Mouse (Mus musculus) MEL (cell line): ENCODE data around the gene Hdgfl2. TPM values are rescaled to one million over a fixed set of nuclear protein-coding genes. Genes with fewer than 3 reads are reported as not detected.
A peak's percentile ranks its signal among the peaks of the same experiment; 100 is the strongest.

Source experiments
- DNase-seq: peaks from one replicate; pipeline ENCODE4 v3.0.0; 2011; ENCODE audit warnings: low read depth, low spot score
- H3K27ac ChIP-seq: 2 replicates; pipeline ENCODE4 v1.5.1; 2012; ENCODE audit warnings: low read depth, mild to moderate bottlenecking, control low read depth, low read length, moderate library complexity; ENCODE audit not compliant: control insufficient read depth
- H3K27me3 ChIP-seq, 2 experiments: fragments of 150-350 bp in 1 of 2; sonication (generic) in 1 of 2; 2 replicates each; pipeline ENCODE4 v1.6.1; 2012; ENCODE audit warnings: low read length in 2 of 2, mild to moderate bottlenecking in 2 of 2, improper control_type of control experiment in 1 of 2, moderate library complexity in 1 of 2; ENCODE audit not compliant: insufficient read depth in 2 of 2, control insufficient read depth in 1 of 2
- H3K36me3 ChIP-seq, 2 experiments: 2 replicates each; pipeline ENCODE4 v1.6.1; 2012 to 2014; ENCODE audit warnings: low read length in 2 of 2, improper control_type of control experiment in 1 of 2, inconsistent platforms in 1 of 2, mild to moderate bottlenecking in 1 of 2; ENCODE audit not compliant: insufficient read depth in 2 of 2, control insufficient read depth in 1 of 2
- H3K4me1 ChIP-seq, 2 experiments: fragments of 150-350 bp in 1 of 2; sonication (generic) in 1 of 2; 2 replicates each; pipeline ENCODE4 v1.6.1; 2012; ENCODE audit warnings: low read length in 2 of 2, improper control_type of control experiment in 1 of 2, mild to moderate bottlenecking in 1 of 2; ENCODE audit not compliant: insufficient read depth in 2 of 2, control insufficient read depth in 1 of 2
- H3K4me3 ChIP-seq, 2 experiments: fragments of 150-350 bp in 1 of 2; sonication (generic) in 1 of 2; 2 replicates each; pipeline ENCODE4 v1.5.1; 2012; ENCODE audit warnings: low read depth in 2 of 2, low read length in 2 of 2, mild to moderate bottlenecking in 2 of 2, moderate library complexity in 2 of 2, control low read depth in 1 of 2, improper control_type of control experiment in 1 of 2; ENCODE audit not compliant: control insufficient read depth in 1 of 2, insufficient read depth in 1 of 2
- H3K79me2 ChIP-seq: 2 replicates; pipeline ENCODE4 v1.6.1; 2012; ENCODE audit warnings: mild to moderate bottlenecking, low read length, moderate library complexity; ENCODE audit not compliant: control insufficient read depth, poor library complexity, insufficient read depth
- H3K9ac ChIP-seq: 2 replicates; pipeline ENCODE4 v1.6.1; 2012; ENCODE audit warnings: low read depth, mild to moderate bottlenecking, control low read depth, low read length, moderate library complexity; ENCODE audit not compliant: control insufficient read depth, poor library complexity, severe bottlenecking
- H3K9me3 ChIP-seq: fragments of 150-350 bp; sonication (generic); replicated peaks from 2 replicates; pipeline ENCODE4 v1.6.1; 2012; ENCODE audit warnings: mild to moderate bottlenecking, low read length, improper control_type of control experiment, moderate library complexity; ENCODE audit not compliant: insufficient read depth
- BHLHE40 ChIP-seq: IDR thresholded peaks from 2 replicates; pipeline ENCODE4 v1.6.1; 2012; ENCODE audit warnings: low read depth, mild to moderate bottlenecking, inconsistent platforms, low read length, improper control_type of control experiment, borderline replicate concordance
- CHD2 ChIP-seq: IDR thresholded peaks from 2 replicates; pipeline ENCODE4 v1.6.1; 2011; ENCODE audit warnings: low read length, improper control_type of control experiment
- CTCF ChIP-seq, 3 experiments: IDR thresholded peaks in 2 of 3; conservative IDR thresholded peaks in 1 of 3; 2 replicates each; pipeline ENCODE4 v1.5.1; 2011 to 2012; ENCODE audit warnings: low read length in 3 of 3, low read depth in 2 of 3, mild to moderate bottlenecking in 2 of 3, improper control_type of control experiment in 1 of 3, inconsistent platforms in 1 of 3, mixed read lengths in 1 of 3, moderate library complexity in 1 of 3; ENCODE audit not compliant: control insufficient read depth in 1 of 3, insufficient read depth in 1 of 3, poor library complexity in 1 of 3, severe bottlenecking in 1 of 3
- ELF1 ChIP-seq: IDR thresholded peaks from 2 replicates; pipeline ENCODE4 v1.6.1; 2014; ENCODE audit warnings: low read depth, mild to moderate bottlenecking, inconsistent platforms, low read length, improper control_type of control experiment, moderate library complexity
- GABPA ChIP-seq: IDR thresholded peaks from 2 replicates; pipeline ENCODE4 v1.6.1; 2012; ENCODE audit warnings: low read depth, mild to moderate bottlenecking, inconsistent platforms, low read length, improper control_type of control experiment, moderate library complexity
- GATA1 ChIP-seq: IDR thresholded peaks from 2 replicates; pipeline ENCODE4 v1.6.1; 2011; ENCODE audit warnings: low read depth, low read length, improper control_type of control experiment
- HCFC1 ChIP-seq: IDR thresholded peaks from 2 replicates; pipeline ENCODE4 v1.6.1; 2012; ENCODE audit warnings: low read depth, mild to moderate bottlenecking, inconsistent platforms, low read length, improper control_type of control experiment, moderate library complexity
- KAT2A ChIP-seq: conservative IDR thresholded peaks from 2 replicates; pipeline ENCODE4 v1.6.1; 2012; ENCODE audit warnings: low read depth, low read length, improper control_type of control experiment, inconsistent platforms
- MAX ChIP-seq: IDR thresholded peaks from 2 replicates; pipeline ENCODE4 v1.6.1; 2011; ENCODE audit warnings: low read length, improper control_type of control experiment
- NRF1 ChIP-seq: IDR thresholded peaks from 2 replicates; pipeline ENCODE4 v1.6.1; 2014; ENCODE audit warnings: low read depth, mild to moderate bottlenecking, inconsistent platforms, low read length, improper control_type of control experiment, moderate library complexity; ENCODE audit not compliant: poor library complexity, insufficient read depth, severe bottlenecking
- POLR2AphosphoS2 ChIP-seq: IDR thresholded peaks from 2 replicates; pipeline ENCODE4 v1.6.1; 2011; ENCODE audit warnings: low read length, improper control_type of control experiment
- POLR2AphosphoS5 ChIP-seq: IDR thresholded peaks from 2 replicates; pipeline ENCODE4 v1.6.1; 2012; ENCODE audit warnings: low read depth, borderline replicate concordance, mild to moderate bottlenecking, inconsistent platforms, low read length, moderate library complexity, mixed read lengths
- RAD21 ChIP-seq: IDR thresholded peaks from 2 replicates; pipeline ENCODE4 v1.6.1; 2011; ENCODE audit warnings: mild to moderate bottlenecking, low read depth, low read length, improper control_type of control experiment
- TBP ChIP-seq: IDR thresholded peaks from 2 replicates; pipeline ENCODE4 v1.8.0; 2011; ENCODE audit warnings: low read depth, low read length, improper control_type of control experiment
- TCF12 ChIP-seq: IDR thresholded peaks from 2 replicates; pipeline ENCODE4 v1.6.1; 2014; ENCODE audit warnings: low read depth, mild to moderate bottlenecking, inconsistent platforms, low read length, improper control_type of control experiment, moderate library complexity
- ZC3H11A ChIP-seq: IDR thresholded peaks from 2 replicates; pipeline ENCODE4 v1.6.1; 2012; ENCODE audit warnings: low read depth, mild to moderate bottlenecking, inconsistent platforms, low read length, improper control_type of control experiment
- ZMIZ1 ChIP-seq: IDR thresholded peaks from 2 replicates; pipeline ENCODE4 v1.6.1; 2012; ENCODE audit warnings: low read depth, mild to moderate bottlenecking, inconsistent platforms, low read length, improper control_type of control experiment, moderate library complexity
- ZNF384 ChIP-seq: IDR thresholded peaks from 2 replicates; pipeline ENCODE4 v1.6.1; 2012; ENCODE audit warnings: low read depth, mild to moderate bottlenecking, inconsistent platforms, low read length, improper control_type of control experiment
- polyA plus RNA-seq, 2 experiments: library from polyadenylated mRNA; stranded (reverse) in 1 of 2; unstranded in 1 of 2; fragments of >175 nt in 1 of 2; fragments of >200 nt in 1 of 2; gene quantifications; 2 replicates each; pipeline versions ENCODE4 v1.2.1 to v1.2.4; 2012; ENCODE audit warnings: low replicate concordance in 2 of 2, low read depth in 1 of 2; ENCODE audit not compliant: insufficient read length in 2 of 2, insufficient read depth in 1 of 2, missing spikeins in 1 of 2
- total RNA-seq: library from RNA; depleted of rRNA; stranded (reverse); fragments of 300-350 nt; gene quantifications from 2 replicates; pipeline ENCODE4 v1.2.3, GENCODE M21; 2012

Hdgfl2 gene
- total and polyA plus RNA-seq, 3 experiments = 71.9 to 132 TPM; not detected in 1

- no peaks in the 10 kb centered on the region for H3K27me3 ChIP-seq
- H3K4me1 ChIP-seq = peaks cover 0 to 13% of the 10 kb centered on the region in 2 experiments; a peak in 3 of 4 replicates
- H3K9me3 ChIP-seq = no peaks in the 10 kb centered on the region
- peak overlapping the region; percentile 82 for H3K9ac ChIP-seq
- peak; percentile 35; the same call in 1 of the 2 replicates for TF ChIP-seq ELF1
- no peak for TF ChIP-seq ZMIZ1
- no peak for TF ChIP-seq KAT2A
- 0 out of 2 replicates have a peak, but pooled peaks have one; percentile 48 for TF ChIP-seq HCFC1
- H3K79me2 ChIP-seq = peaks cover 17% of the 10 kb centered on the region
- peak; percentile 65 for DNase-seq
- no peak overlapping the region for H3K27ac ChIP-seq
- peaks cover 0 to 8% of the 10 kb centered on the region in 2 experiments; a peak in 2 of 4 replicates for H3K36me3 ChIP-seq
- peak overlapping the region; percentile 63 to 98; a peak in 3 of 4 replicates for H3K4me3 ChIP-seq
Measured at GRCm38 (mm10) chr17:56080781-56081585, 1.5 kb downstream of the Hdgfl2 start.

- no peak for DNase-seq
- Histone ChIP-seq H3K4me3 (no peak overlapping the region), H3K27me3 (no peaks in the 10 kb centered on the region), H3K9me3 (no peaks in the 10 kb centered on the region), H3K4me1 (no peaks in the 10 kb centered on the region), H3K36me3 (peaks cover 0 to 3% of the 10 kb centered on the region in 2 experiments; a peak in 2 of 4 replicates), H3K27ac (no peak overlapping the region), H3K79me2 (no peaks in the 10 kb centered on the region), H3K9ac (no peak overlapping the region)
- TF ChIP-seq ZNF384 (peak; percentile 96), KAT2A (no peak)
Measured at GRCm38 (mm10) chr17:56092312-56092711, 12.9 kb downstream of the Hdgfl2 start.

GRCm38 (mm10) chr17:56092794-56093193 lies 13.4 kb downstream of the Hdgfl2 start:
- no peaks in the 10 kb centered on the region for H3K27me3 ChIP-seq
- H3K79me2 ChIP-seq = no peaks in the 10 kb centered on the region
- TF ChIP-seq NRF1 = no peak
- no peak for TF ChIP-seq BHLHE40
- TF ChIP-seq CHD2 = no peak
- no peak for TF ChIP-seq GATA1
- TF ChIP-seq POLR2AphosphoS2 = no peak
- no peak for TF ChIP-seq RAD21
- TF ChIP-seq MAX = no peak
- no peak for TF ChIP-seq TBP
- no peak for TF ChIP-seq CTCF (IDR thresholded peaks at IDR 0.05 in 2 of 3, conservative IDR thresholded peaks at IDR 0.05 in 1 of 3; ENCODE audit: control insufficient read depth in 1 of 3, insufficient read depth in 1 of 3, low read depth in 2 of 3, low read length in 3 of 3, poor library complexity in 1 of 3, severe bottlenecking in 1 of 3)
- TF ChIP-seq POLR2AphosphoS5 = no peak
- no peak for TF ChIP-seq TCF12
- no peak for TF ChIP-seq GABPA
- TF ChIP-seq ZC3H11A = no peak
- TF ChIP-seq, all 39 proteins: peak for 0
- H3K36me3 ChIP-seq = peaks cover 0 to 5% of the 10 kb centered on the region in 2 experiments; a peak in 2 of 4 replicates
- H3K9me3 ChIP-seq = no peaks in the 10 kb centered on the region
- no peak overlapping the region for H3K4me3 ChIP-seq
- no peaks in the 10 kb centered on the region for H3K4me1 ChIP-seq
- no peak overlapping the region for H3K9ac ChIP-seq
- H3K27ac ChIP-seq = no peak overlapping the region
- DNase-seq = no peak
